Mouse (Mus musculus) small intestine, adult 2 months (tissue): Measurements from ENCODE around the gene Mast1.

Experiments
- CTCF ChIP-seq: fragments of 200-500 bp; IDR thresholded peaks from 2 replicates; pipeline ENCODE4 v1.5.1; 2012; ENCODE audit warnings: low read depth, mild to moderate bottlenecking, control low read depth, inconsistent platforms, low read length, moderate library complexity, mixed read lengths; ENCODE audit not compliant: insufficient replicate concordance, insufficient read length; ENCODE audit errors: extremely low read depth
- POLR2A ChIP-seq: fragments of 200-500 bp; IDR thresholded peaks from 2 replicates; pipeline ENCODE4 v1.6.1; 2012; ENCODE audit warnings: low read depth, mild to moderate bottlenecking, control low read depth, inconsistent platforms, low read length, moderate library complexity

GRCm38 (mm10) chr8:84984294-84985048 is 47.3 kb upstream of the Mast1 start:
- TF ChIP-seq CTCF: no peak
- TF ChIP-seq POLR2A: no peak
